26 mouse cellular contexts compared by ENCODE assay signal in genomic region chr6:41129906-41130305, GRCm38 (mm10).
"Had no signal": no experiment of that assay in that cellular context is flagged by ENCODE, and none has a peak within 500 bp of the region (broad histone marks: within the 10 kb centered on the region; RNA-seq: fewer than 3 reads in every experiment).

No protein-coding gene starts in this region.

- H3K4me1 ChIP-seq: heart, embryonic 13.5 days; heart, embryonic 15.5 days; hindbrain, embryonic 13.5 days; hindbrain, embryonic 15.5 days; intestine, embryonic 15.5 days; kidney, embryonic 15.5 days; limb, embryonic 10.5 days; limb, embryonic 12.5 days had no signal

- H3K36me3 ChIP-seq: heart, embryonic 13.5 days; heart, embryonic 15.5 days; hindbrain, embryonic 13.5 days; hindbrain, embryonic 15.5 days; intestine, embryonic 15.5 days; kidney, embryonic 15.5 days; limb, embryonic 10.5 days; limb, embryonic 12.5 days; liver, embryonic 13.5 days had no signal

- H3K4me3 ChIP-seq: gastrocnemius, adult 2 months; heart, adult 2 months; heart, embryonic 13.5 days; heart, embryonic 15.5 days; hindbrain, embryonic 13.5 days; hindbrain, embryonic 15.5 days; intestine, embryonic 15.5 days; kidney, embryonic 15.5 days; layer of hippocampus, adult 2 months; limb, embryonic 10.5 days; limb, embryonic 12.5 days; liver, embryonic 13.5 days had no signal

- H3K27ac ChIP-seq: gastrocnemius, adult 2 months; heart, adult 2 months; heart, embryonic 13.5 days; heart, embryonic 15.5 days; hindbrain, embryonic 13.5 days; hindbrain, embryonic 15.5 days; hindbrain, postnatal 0 days; intestine, embryonic 15.5 days; kidney, embryonic 15.5 days; kidney, postnatal 0 days; layer of hippocampus, adult 2 months; limb, embryonic 10.5 days; limb, embryonic 12.5 days; liver, embryonic 13.5 days had no signal

- DNase-seq: gastrocnemius, adult 2 months; gastrocnemius, postnatal 10 days; gastrocnemius, postnatal 25 days; heart, adult 11 months; heart, adult 2 months; heart, postnatal 14 days; heart, postnatal 36 days; kidney, adult 2 months; kidney, adult 9 months; kidney, postnatal 25 days; kidney, postnatal 4 days; layer of hippocampus, postnatal 36 days; liver; liver, embryonic 13.5 days had no signal

- ATAC-seq: hindbrain, postnatal 0 days; intestine, embryonic 15.5 days; intestine, postnatal 0 days had no signal

- H3K27me3 ChIP-seq: heart, embryonic 13.5 days; heart, embryonic 15.5 days; hindbrain, embryonic 13.5 days; hindbrain, embryonic 15.5 days; intestine, embryonic 15.5 days; kidney, embryonic 15.5 days; limb, embryonic 12.5 days; liver, embryonic 13.5 days had no signal
